Mouse (Mus musculus): ENCODE measurements around the gene Asna1. TPM values are rescaled to one million over a fixed set of nuclear protein-coding genes. Genes with fewer than 3 reads are reported as not detected.

The Asna1 gene
- polyA plus RNA-seq, 1 experiment from 2014 or later = 164 TPM

- 42% methylated on average over 2 of the region's 2 CpGs for whole genome bisulfite sequencing
- Histone ChIP-seq H3K27ac (peak overlapping the region; percentile 99; the same call in 1 of the 2 replicates), H3K4me1 (peaks cover 44% of the 10 kb centered on the region), H3K27me3 (ENCODE audit: poor library complexity, severe bottlenecking) (no peaks in the 10 kb centered on the region), H3K36me3 (replicated peaks) (peaks cover 59% of the 10 kb centered on the region), H3K9me3 (no peaks in the 10 kb centered on the region), H3K4me3 (peak overlapping the region; percentile 100)
- DNase-seq (ENCODE audit: extremely low spot score, low spot score) = no peak
These were observed 2.8 kb upstream of the Asna1 start for GRCm38 (mm10) chr8:85027922-85028321.

GRCm38 (mm10) chr8:85027516-85027855, 2.4 kb upstream of the Asna1 start:
- H3K4me1 ChIP-seq = peaks cover 44% of the 10 kb centered on the region
- H3K4me3 ChIP-seq = peak overlapping the region; percentile 100
- H3K27me3 ChIP-seq (ENCODE audit: poor library complexity, severe bottlenecking) = no peaks in the 10 kb centered on the region
- no peaks in the 10 kb centered on the region for H3K9me3 ChIP-seq
- H3K27ac ChIP-seq = peak overlapping the region; percentile 99
- WGBS = 2% methylated on average over 13 of the region's 13 CpGs
- H3K36me3 ChIP-seq (replicated peaks) = peaks cover 59% of the 10 kb centered on the region
- DNase-seq (ENCODE audit: extremely low spot score, low spot score) = no peak

- Histone ChIP-seq H3K27me3 (ENCODE audit: poor library complexity, severe bottlenecking) (no peaks in the 10 kb centered on the region), H3K4me1 (peaks cover 44% of the 10 kb centered on the region), H3K4me3 (peak within 1 kb of the TSS; percentile 100), H3K27ac (peak within 1 kb of the TSS; percentile 99), H3K36me3 (replicated peaks) (peaks cover 59% of the 10 kb centered on the region), H3K9me3 (no peaks in the 10 kb centered on the region)
- peak; percentile 98 for DNase-seq (ENCODE audit: extremely low spot score, low spot score)
- WGBS = under 1% methylated on average over 75 of the region's 75 CpGs
These were observed 1.8 kb upstream of the Asna1 start, which contains the start of gene Trir for GRCm38 (mm10) chr8:85026670-85027515. TSS of gene Trir (plus strand) at chr8:85026823.

GRCm38 (mm10) chr8:85023846-85024245, 1.2 kb downstream of the Asna1 start:
- no peak overlapping the region for H3K27ac ChIP-seq
- H3K4me1 ChIP-seq = peaks cover 37% of the 10 kb centered on the region
- H3K4me3 ChIP-seq = peak overlapping the region; percentile 100
- DNase-seq (ENCODE audit: extremely low spot score, low spot score) = no peak
- peaks cover 59% of the 10 kb centered on the region for H3K36me3 ChIP-seq (replicated peaks)
- WGBS = 92% methylated on average over 3 of the region's 3 CpGs
- H3K9me3 ChIP-seq = no peaks in the 10 kb centered on the region
- H3K27me3 ChIP-seq (ENCODE audit: poor library complexity, severe bottlenecking) = no peaks in the 10 kb centered on the region

GRCm38 (mm10) chr8:85021514-85022055, 3.5 kb downstream of the Asna1 start:
- H3K27me3 ChIP-seq (ENCODE audit: poor library complexity, severe bottlenecking) = no peaks in the 10 kb centered on the region
- 94% methylated on average over 3 of the region's 3 CpGs for WGBS

GRCm38 (mm10) chr8:85017209-85017608, 7.9 kb downstream of the Asna1 start:
- H3K36me3 ChIP-seq (replicated peaks) = peaks cover 55% of the 10 kb centered on the region

More at GRCm38 (mm10) chr8:85021514-85022055, 3.5 kb downstream of the Asna1 start:
- peaks cover 76% of the 10 kb centered on the region for H3K36me3 ChIP-seq (replicated peaks)
- no peaks in the 10 kb centered on the region for H3K9me3 ChIP-seq
- peaks cover 33% of the 10 kb centered on the region for H3K4me1 ChIP-seq
- DNase-seq (ENCODE audit: extremely low spot score, low spot score) = no peak
- H3K4me3 ChIP-seq = no peak overlapping the region
- no peak overlapping the region for H3K27ac ChIP-seq

GRCm38 (mm10) chr8:85016724-85017123, 8.4 kb downstream of the Asna1 start:
- WGBS = 70% methylated on average over 10 of the region's 10 CpGs
- DNase-seq (ENCODE audit: extremely low spot score, low spot score) = no peak
- peaks cover 16% of the 10 kb centered on the region for H3K4me1 ChIP-seq
- H3K9me3 ChIP-seq = no peaks in the 10 kb centered on the region
- no peak overlapping the region for H3K4me3 ChIP-seq
- H3K36me3 ChIP-seq (replicated peaks) = peaks cover 51% of the 10 kb centered on the region
- peaks cover 33% of the 10 kb centered on the region for H3K27me3 ChIP-seq (ENCODE audit: poor library complexity, severe bottlenecking)
- no peak overlapping the region for H3K27ac ChIP-seq

More at GRCm38 (mm10) chr8:85017209-85017608, 7.9 kb downstream of the Asna1 start:
- Histone ChIP-seq H3K27me3 (ENCODE audit: poor library complexity, severe bottlenecking) (peaks cover 28% of the 10 kb centered on the region), H3K9me3 (no peaks in the 10 kb centered on the region), H3K4me3 (no peak overlapping the region), H3K4me1 (peaks cover 16% of the 10 kb centered on the region), H3K27ac (no peak overlapping the region)
- 32% methylated on average over 5 of the region's 5 CpGs for WGBS
- DNase-seq (ENCODE audit: extremely low spot score, low spot score) = no peak

GRCm38 (mm10) chr8:85014431-85014830, 10.7 kb downstream of the Asna1 start, which contains the start of gene Best2:
TSS of gene Best2 (minus strand) at chr8:85014531.
- no peaks in the 10 kb centered on the region for H3K9me3 ChIP-seq
- DNase-seq (ENCODE audit: extremely low spot score, low spot score) = no peak
- H3K36me3 ChIP-seq (replicated peaks) = peaks cover 28% of the 10 kb centered on the region
- H3K4me1 ChIP-seq = peaks cover 20% of the 10 kb centered on the region
- peak within 1 kb of the TSS; percentile 68 for H3K27ac ChIP-seq
- H3K4me3 ChIP-seq = peak within 1 kb of the TSS; percentile 49
- WGBS = 59% methylated on average over 1 of the region's 2 CpGs
- H3K27me3 ChIP-seq (ENCODE audit: poor library complexity, severe bottlenecking) = peaks cover 50% of the 10 kb centered on the region

- Histone ChIP-seq H3K36me3 (replicated peaks) (peaks cover 17% of the 10 kb centered on the region), H3K9me3 (no peaks in the 10 kb centered on the region), H3K4me1 (peaks cover 20% of the 10 kb centered on the region), H3K4me3 (peak overlapping the region; percentile 49), H3K27ac (peak overlapping the region; percentile 68), H3K27me3 (ENCODE audit: poor library complexity, severe bottlenecking) (peaks cover 61% of the 10 kb centered on the region)
- peak; percentile 77 for DNase-seq (ENCODE audit: extremely low spot score, low spot score)
- 7% methylated on average over 25 of the region's 26 CpGs for WGBS
These were observed 11.7 kb downstream of the Asna1 start for GRCm38 (mm10) chr8:85013230-85013840.

GRCm38 (mm10) chr8:85011242-85011641, 13.8 kb downstream of the Asna1 start:
- peaks cover 15% of the 10 kb centered on the region for H3K4me1 ChIP-seq
- H3K27ac ChIP-seq = no peak overlapping the region
- H3K27me3 ChIP-seq (ENCODE audit: poor library complexity, severe bottlenecking) = peaks cover 79% of the 10 kb centered on the region
- no peaks in the 10 kb centered on the region for H3K36me3 ChIP-seq (replicated peaks)
- no peaks in the 10 kb centered on the region for H3K9me3 ChIP-seq
- DNase-seq (ENCODE audit: extremely low spot score, low spot score) = no peak
- WGBS = 19% methylated on average over 28 of the region's 28 CpGs
- H3K4me3 ChIP-seq = no peak overlapping the region

GRCm38 (mm10) chr8:85007686-85008085, 17.4 kb downstream of the Asna1 start:
- Histone ChIP-seq H3K27me3 (ENCODE audit: poor library complexity, severe bottlenecking) (peaks cover 56% of the 10 kb centered on the region), H3K4me1 (peaks cover 9% of the 10 kb centered on the region; the same call in 1 of the 2 replicates), H3K4me3 (no peak overlapping the region), H3K27ac (no peak overlapping the region), H3K36me3 (replicated peaks) (no peaks in the 10 kb centered on the region), H3K9me3 (no peaks in the 10 kb centered on the region)
- no peak for DNase-seq (ENCODE audit: extremely low spot score, low spot score)
- 17% methylated on average over 25 of the region's 25 CpGs for WGBS

- Histone ChIP-seq H3K36me3 (replicated peaks) (peaks cover 8% of the 10 kb centered on the region; the same call in 1 of the 2 replicates), H3K4me1 (peaks cover 21% of the 10 kb centered on the region), H3K9me3 (no peaks in the 10 kb centered on the region; the same call in 1 of the 2 replicates), H3K4me3 (peak overlapping the region; percentile 37), H3K27me3 (ENCODE audit: poor library complexity, severe bottlenecking) (peaks cover 49% of the 10 kb centered on the region), H3K27ac (peak overlapping the region; percentile 77)
- peak; percentile 90 for DNase-seq (ENCODE audit: extremely low spot score, low spot score)
- WGBS = 3% methylated on average over 19 of the region's 19 CpGs
These were observed 27.3 kb downstream of the Asna1 start for GRCm38 (mm10) chr8:84997649-84998295.
